In genomic region chr17:8410330-8410729, GRCm38 (mm10) we compare ENCODE assay signal across 19 mouse cellular contexts. TPM values are rescaled to one million over a fixed set of nuclear protein-coding genes. Genes with fewer than 3 reads are reported as not detected.
"Had no signal": no experiment of that assay in that cellular context is flagged by ENCODE, and none has a peak within 500 bp of the region (broad histone marks: within the 10 kb centered on the region; RNA-seq: fewer than 3 reads in every experiment).

No protein-coding gene starts in this region.

- H3K4me3 ChIP-seq: limb, embryonic 13.5 days; midbrain, embryonic 10.5 days; neural tube, embryonic 12.5 days had no signal

- H3K36me3 ChIP-seq: limb, embryonic 13.5 days; midbrain, embryonic 10.5 days; neural tube, embryonic 12.5 days had no signal

- H3K27ac ChIP-seq: kidney, postnatal 0 days; limb, embryonic 13.5 days; liver, embryonic 14.5 days; midbrain, embryonic 10.5 days; neural tube, embryonic 12.5 days had no signal

- ATAC-seq: inflammation-experienced regulatory T-cells, adult 6 months; lung, postnatal 0 days had no signal

- DNase-seq: kidney, adult 8-10 months; kidney, postnatal 4 days; left cerebral cortex, postnatal 4 days; lung, adult 2 months; lung, postnatal 36 days; midbrain, embryonic 14.5 days; retina, postnatal 1 day; right cerebral cortex, postnatal 4 days; spleen, adult 18-20 months; thymus, adult 2 months; thymus, postnatal 25 days had no signal

- H3K9me3 ChIP-seq: limb, embryonic 13.5 days; midbrain, embryonic 10.5 days; neural tube, embryonic 12.5 days had no signal

- H3K4me2 ChIP-seq: limb, embryonic 13.5 days; neural tube, embryonic 12.5 days had no signal

- H3K9ac ChIP-seq: limb, embryonic 13.5 days; liver, embryonic 14.5 days; neural tube, embryonic 12.5 days had no signal

RNA-seq across cellular contexts. Expression of gene T, which starts 23.9 kb away (rescaled TPM):
- polyA plus RNA-seq: inflammation-experienced regulatory T-cells, adult 6 months; lung, postnatal 0 days; urinary bladder, adult 2 months had no signal
